Mouse (Mus musculus): ENCODE results near the gene Nek5.

Nek5 gene

DNA sequence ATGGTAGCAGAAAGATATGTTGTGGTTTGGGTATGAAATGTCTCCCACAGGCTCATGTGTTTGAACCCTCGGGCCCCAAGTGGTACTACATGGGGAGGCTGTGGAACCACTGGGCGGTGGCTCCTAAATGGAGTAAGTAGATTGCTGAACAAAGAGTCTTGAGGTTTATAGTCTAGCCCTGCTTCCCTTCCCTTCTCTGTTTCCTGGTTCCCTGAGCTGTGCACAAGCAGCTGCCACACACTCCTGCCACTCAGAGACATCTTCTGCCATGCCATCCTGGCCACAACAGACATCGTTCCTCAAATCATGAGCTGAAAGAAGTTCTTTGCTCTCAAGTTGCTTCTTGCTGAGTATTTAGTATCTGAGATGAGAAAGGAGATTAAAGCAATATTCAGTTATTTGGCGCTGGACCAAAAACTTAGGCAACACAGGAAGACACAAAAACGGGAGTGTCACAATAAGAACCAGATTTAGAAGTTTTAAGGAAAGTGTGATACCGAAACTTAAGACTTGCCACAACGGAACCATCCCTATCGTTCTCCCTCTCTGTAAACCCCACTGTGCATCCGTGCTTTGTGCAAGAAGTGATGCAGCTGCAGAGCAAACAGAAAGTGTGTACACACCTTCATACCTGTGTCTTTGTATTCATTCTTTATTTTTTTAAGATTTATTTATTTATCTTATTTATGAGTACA, 45.4 kb downstream of the Nek5 start:
- DNase-seq = no peak

DNA sequence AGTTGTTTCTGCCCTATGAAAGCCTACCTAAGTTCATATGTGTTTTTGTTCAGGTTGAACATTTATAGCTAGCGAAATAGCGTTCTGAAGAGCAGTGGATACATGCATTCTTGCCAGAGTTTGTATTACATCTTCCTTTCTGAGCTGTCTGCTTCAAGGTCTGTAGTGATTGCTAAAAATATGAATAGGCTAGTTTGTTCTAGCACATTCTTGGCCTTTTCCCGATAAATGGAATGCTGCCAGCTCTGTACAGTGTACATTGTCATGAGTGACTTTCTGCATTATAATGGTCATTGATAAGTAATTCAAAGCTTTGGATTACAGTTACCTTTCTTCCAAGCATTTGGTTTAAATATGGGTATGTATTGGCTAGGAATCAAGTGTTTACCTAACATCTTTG, 63.7 kb downstream of the Nek5 start:
- DNase-seq = no peak

DNA sequence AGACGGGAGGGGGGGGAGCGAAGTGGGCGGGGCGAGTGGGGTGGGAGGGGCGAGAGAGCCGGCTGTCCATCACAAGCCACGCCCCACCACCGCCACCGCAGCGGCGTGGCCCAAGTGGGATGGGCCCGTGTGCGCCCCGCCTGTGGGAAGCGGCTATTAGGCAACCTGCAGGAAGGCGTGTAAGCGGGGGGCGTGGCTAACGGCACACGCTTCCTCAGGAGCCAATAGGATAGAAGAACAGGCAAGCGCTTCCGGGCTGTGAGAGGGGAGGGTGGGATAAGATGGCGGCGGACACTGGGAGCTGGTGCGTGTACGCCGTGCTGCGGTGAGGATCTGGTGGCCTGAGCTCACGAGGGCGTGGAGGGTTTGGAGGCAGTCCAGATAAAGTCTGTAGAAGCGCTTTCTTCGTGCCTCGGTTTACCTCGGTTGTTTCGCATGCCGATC, 64.4 kb downstream of the Nek5 start, which contains the start of gene Alg11:
TSS of gene Alg11 (plus strand) at position 276 of the 444 bp plus-strand sequence.
- DNase-seq = peak; percentile 99

DNA sequence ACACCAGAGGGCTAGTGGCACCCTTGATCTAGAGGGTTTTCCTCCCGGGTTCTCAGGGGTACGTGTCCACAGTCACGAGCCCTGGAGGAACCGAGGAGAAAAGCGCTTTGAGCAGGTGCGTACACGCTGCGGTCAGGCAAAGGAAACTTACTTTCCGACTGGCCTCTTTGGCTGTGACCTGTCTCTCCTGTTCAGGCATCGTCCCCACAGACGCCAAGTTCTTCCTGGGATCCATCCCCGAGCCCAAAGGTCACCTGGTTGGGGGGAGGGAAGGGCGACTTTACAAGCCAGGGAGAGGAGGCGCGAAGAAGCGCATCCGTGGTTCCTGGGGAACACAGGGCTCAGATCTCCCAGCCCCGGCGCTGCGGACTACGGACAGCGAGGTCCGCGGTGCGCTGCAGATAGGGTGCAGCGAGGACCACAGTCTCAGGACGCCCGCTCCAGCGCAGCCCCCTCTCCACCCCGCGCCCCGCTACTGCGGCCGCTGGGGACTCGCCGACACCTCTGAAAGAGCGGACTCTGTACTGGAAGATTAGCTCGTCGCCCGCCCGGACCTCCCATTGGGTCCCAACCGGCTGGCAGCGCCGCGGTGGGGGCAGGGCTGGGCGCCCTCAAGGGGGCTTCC, 64.9 kb downstream of the Nek5 start, which contains the start of gene Atp7b:
TSS of gene Atp7b (minus strand) at position 485 of the 625 bp plus-strand sequence.
- DNase-seq = peak; percentile 70

DNA sequence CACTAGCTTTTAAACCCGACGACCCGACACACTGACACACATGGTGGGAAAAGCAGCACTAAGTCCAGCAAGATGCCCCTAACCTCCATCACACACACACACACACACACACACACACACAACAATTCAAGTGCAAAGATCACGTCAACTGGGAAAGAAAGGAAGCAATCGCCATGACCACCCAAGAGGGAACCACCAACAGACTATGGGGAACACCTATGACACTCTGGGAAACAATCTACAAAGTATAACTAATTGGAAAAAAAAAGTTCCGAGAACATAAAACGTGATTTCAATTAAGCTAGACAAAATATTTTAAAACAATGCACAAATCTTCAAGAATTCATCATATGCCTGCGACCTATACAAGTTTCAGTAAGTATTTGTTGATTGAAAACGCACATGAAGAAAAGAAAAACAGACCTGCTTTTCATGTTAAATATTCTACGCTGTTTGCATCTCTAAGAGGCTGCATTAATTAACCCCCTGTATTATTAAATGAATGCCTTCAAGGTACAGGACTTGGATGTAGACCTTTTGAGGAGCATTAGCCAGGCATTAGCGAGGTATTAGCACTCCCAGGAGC, 65.6 kb downstream of the Nek5 start:
- no peak for DNase-seq

DNA sequence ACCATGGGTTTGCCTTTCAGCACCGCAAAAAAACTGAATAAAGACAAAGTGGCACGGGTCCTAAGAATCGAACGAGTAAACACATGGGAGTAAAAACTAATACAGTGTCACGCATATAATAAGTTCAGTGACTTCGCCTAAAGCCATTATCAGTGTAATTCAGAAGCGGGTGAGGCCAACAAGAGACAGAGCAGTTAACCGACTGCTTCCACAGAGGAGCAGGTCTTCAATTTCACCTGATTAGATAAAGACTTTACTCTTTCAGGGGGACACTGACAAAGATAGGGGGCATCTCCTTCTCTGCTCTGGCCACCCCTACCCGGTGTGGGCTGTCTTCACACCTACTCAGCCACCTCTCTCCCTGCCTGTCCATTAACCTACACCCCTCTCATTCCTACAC, 66.5 kb downstream of the Nek5 start:
- no peak for DNase-seq

DNA sequence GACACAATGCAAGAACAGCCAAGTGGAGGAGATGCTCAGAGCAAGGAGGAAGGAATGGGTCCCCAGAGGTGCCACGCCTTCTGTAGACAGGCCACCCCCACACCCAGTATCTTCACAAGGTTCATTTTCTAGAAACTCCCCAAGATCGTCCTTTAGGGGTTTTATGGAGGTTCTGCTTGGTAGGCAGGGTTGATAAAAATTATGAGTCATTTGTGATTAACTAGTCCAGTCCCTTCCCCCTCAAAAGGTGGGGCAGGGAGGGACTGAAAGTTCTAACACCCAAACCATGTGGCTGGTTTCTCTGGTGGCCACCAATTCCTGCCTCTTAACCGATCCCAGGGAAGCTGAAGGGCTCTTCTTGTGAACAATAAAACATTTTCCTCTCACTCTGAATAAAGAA, 68.0 kb downstream of the Nek5 start:
- DNase-seq = no peak

DNA sequence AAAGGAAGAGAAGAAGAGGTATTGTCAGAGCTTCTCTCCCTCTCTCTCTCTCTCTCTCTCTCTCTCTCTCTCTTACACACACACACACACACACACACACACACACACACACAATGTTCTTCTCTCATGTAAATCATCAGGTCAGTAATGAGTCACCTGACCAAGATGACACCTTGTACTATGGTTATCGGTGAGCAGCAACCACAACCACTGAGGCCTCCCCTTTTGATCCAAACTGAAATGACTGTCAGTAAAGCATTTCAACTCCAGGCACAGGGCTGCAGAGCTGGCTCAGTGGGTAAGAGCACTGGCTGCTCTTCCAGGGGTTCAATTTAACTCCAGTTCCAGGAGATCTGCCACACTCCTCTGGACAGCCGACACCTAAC, 69.4 kb downstream of the Nek5 start:
- no peak for DNase-seq

DNA sequence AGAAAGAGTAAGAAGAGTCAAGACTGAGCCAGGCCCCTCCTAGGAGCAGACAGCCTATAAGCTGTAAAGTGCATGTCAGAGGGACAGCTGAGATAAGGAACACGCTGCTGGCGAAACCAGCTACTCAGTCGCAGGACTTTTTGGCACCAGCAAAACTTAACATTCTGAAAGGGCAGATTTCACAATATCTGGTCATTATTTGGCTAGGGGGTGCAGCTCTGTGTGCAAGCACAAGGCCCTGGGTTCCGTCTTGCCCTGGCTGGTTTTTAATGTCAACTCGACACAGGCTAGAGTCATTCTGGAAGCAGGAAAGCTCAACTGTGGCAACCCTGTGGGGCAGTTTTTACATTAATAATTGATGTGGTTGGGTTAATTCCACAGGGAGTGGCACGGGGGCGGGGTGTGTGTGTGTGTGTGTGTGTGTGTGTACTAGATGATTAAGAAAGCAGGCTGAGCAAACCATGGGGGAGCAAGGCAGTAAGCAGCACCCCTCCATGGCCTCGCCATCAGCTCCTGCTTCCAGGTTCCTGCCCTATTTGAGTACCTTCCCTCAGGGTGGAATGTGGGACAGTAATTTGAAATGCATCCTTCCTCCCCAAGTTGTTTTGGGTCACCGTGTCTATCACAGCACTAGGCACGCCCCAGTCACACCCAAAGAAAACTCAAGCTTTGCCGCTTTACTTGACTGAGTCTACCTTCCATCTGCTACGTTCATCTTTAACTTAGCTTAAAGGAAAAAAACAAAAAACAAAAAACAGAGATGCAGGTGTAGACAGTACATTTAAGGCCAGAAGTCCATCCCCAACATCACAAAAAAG, 70.0 kb downstream of the Nek5 start:
- no peak for DNase-seq

DNA sequence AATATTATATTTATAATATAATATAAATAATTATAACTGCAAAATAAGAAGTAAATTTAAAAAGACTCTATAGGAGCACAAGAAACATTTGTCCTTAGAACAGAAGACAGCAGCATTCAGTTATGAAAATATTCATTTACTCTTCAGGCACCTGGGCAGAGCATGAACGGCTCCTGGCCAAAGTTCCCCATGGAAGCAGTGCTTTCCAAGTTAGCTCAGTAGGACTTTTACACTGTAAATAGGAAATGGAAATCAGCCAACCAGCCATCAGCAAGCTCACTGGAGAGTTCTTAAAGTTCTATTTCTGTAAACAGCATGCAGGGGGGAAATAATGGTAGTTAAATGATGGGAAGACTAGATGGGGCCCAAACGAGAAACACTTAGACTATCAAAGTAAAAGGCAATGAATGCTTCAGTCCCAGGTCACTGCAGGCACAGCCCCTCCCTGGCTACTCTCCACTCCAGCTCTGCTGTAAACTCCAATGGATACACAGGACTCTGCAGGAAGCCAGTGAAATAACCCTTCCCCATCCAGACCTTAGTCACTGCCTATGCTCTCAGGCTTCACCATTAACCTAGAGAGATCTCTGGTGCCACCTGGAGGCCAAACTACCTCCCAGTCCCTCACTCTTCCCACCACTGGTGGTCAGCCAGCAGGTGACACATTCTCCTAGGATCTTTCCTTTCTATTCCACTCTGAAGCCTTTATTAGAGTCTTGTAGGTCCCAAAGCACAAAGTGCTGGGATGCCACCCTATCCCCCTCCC, 77.0 kb downstream of the Nek5 start:
- DNase-seq = peak; percentile 75

DNA sequence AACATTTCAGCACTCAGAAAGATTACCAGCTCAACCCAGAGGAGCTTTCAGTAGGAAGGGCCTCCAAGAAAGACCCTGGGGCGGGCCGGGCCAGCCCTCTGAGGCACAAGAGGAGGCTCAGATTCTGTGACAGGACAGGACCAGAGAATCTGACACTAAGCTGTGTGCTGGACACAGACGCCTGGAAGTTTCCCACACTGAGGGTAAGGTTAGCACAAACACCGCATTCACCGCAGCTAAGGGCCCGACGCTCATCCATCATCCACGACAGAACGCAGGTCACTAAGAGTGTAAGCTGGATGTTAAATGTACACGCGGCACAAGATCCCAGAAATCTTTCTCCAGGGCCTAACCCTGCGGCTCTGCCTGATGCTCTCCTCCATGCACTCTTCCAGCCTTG, 81.1 kb downstream of the Nek5 start:
- no peak for DNase-seq

DNA sequence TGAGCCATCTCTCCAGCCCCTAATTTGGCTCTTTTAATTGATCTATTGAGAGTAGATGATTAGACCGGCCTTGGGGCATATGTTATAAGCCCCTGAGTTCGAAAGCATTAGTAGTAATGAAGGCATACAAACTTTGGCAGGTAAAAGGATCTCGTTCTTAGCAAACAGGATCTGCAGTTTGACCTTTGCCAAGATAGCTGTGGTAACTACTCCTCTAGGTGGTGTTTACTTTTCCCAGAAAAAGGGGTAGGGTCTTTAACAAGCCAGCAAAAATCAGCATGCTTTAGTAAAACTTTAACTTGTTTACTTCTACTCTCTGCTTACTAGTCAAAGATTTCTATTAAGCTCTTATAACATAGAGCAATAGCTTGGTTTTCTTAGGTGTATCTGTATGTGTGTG, 82.3 kb downstream of the Nek5 start:
- no peak for DNase-seq

DNA sequence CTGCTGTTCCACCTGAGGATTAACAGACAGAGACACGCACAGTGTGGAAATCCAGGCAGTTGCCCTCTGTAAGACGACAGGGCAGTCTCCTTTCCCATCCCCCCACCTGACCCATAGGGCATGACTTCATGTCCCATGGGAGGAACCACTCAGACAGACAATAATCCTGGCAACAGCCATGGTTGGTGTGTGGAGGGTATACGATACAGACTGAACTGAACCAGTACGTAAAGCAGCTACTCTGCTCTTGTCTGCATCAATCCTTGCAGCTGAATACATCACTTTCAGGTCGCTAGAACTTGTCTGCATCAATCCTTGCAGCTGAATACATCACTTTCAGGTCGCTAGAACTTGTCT, 84.7 kb downstream of the Nek5 start:
- no peak for DNase-seq

DNA sequence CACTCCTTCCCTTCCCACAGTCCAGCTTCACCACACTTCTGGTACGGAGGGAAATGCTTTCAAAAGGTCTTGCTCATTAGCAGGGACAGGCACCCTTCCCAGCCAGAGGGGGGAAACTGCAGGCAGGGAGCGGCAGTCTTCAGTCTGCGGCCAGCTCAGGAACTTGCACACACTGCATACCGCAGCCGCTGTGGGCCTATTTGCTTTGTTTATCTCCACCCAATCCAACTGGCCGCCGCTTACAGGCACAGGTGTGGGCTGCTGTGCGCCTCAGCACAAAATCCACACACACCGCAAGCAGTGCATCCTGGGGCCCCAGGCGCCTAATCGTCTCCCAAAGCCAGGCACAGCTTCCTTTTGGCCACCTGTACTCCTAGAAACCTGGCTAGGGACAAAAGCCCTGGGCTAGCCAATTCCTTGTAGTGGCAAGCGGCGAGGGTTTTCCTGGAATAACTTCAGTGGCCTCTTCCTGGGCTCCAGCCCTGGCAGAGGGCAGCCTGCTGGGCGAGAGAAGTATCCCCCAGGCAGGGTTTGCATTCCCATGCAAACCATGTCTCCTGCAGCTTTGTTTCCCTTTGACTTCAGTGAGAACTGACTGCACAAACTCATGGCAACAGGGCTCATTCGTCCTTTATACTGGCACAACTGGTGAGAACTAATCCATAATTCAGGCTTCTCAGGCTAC, 85.2 kb downstream of the Nek5 start:
- no peak for DNase-seq

DNA sequence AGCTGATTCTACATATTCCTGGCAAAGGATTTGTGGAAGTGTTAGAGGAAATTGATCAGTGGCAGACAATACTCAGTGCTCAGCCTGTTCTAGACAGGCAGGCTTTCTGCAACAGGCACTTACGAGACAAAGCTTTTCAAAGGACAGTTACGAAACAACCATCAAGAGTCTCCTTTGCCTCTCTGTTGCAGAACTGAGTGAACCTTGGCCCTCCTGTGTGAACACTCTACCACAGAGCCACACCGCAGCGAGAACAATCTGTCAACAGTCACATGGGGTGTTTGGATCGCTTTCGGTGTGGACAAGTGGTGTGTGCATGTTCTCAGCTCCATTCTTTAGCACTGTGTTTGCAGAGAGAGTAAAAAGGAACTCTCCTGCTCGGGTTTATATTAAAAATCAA, 87.8 kb downstream of the Nek5 start:
- no peak for DNase-seq

DNA sequence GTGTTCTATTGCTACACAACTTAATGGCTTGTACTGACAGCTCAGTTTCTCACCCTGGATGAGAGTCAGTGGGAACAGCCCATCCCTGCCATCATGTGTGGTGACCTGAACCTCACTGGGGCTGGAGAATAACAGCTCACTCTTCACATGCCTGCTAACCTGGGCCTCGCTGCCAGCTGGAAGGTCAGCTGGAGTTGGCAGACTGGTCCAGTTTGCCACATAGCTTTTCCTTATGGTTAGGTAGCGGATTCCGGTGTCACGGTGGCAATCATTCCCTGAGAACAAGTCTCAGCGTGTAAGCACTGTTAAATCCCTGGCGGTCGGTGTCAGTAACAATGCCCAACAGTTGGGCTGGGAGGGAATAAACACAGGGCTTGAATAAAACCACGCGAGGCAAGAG, 88.7 kb downstream of the Nek5 start:
- DNase-seq = no peak

DNA sequence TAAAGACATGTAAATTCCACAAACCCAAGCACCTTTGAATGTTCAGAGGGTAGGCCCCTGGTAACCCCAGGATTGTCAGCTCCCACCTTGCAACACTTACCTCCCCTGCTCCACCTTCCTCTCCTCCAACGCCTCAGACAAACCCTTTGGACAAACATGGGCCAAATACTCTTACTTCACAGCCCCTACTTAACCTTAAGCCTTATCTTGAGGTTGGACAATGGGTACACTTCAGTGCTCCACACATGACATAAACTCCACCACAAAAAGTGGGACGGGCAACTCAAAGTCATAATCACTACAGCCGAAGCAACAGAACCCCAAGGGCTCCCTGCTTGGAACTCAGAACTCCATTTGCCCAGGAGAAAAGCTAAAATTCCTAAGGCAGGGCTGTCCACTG, 93.9 kb downstream of the Nek5 start:
- DNase-seq = no peak

DNA sequence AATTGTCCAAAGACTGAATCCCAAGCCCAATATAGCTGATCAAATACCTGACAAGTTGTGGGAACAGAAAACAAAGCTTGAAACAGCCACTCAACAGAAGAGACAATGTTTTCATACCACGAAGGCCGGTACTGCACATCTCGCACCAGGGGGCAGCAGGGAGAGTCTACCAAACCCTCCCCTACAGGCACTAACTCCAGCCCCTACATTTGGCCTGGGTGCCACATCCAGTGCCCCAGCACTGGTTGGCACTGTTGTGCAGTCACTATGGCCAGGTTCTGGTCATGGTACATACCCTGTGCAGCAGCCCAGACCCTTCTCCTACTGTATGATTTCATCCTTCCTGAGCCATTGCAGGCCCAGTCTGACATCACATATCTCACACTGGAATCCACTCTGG, 95.9 kb downstream of the Nek5 start:
- DNase-seq = no peak

DNA sequence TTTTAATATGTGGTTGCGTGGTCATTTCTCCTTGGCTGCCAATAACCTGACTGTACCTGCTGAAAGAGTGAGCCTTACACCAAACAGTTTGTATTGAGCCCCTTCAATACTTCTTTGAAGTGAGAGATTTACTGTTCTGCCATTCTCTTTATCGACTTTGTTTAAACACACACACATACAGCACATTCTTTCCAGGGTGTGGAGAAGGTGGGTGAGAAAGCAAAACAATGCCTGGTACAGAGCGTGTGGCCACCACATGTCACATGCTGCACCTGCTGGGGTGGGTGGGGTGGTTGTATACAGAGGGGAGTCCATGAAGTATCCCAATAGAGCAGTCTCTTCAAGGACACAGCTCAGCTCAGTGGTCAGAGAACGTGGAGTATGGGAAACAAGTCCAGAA, 99.6 kb downstream of the Nek5 start:
- DNase-seq = no peak
